Mouse (Mus musculus): ENCODE measurements at regions not wholly inside any gene's neighbourhood (a gene's known extent, or its start where the extent isn't known, plus 50 kb on each side); places are given as distances from the start of the nearest gene placed in this dataset.

DNA sequence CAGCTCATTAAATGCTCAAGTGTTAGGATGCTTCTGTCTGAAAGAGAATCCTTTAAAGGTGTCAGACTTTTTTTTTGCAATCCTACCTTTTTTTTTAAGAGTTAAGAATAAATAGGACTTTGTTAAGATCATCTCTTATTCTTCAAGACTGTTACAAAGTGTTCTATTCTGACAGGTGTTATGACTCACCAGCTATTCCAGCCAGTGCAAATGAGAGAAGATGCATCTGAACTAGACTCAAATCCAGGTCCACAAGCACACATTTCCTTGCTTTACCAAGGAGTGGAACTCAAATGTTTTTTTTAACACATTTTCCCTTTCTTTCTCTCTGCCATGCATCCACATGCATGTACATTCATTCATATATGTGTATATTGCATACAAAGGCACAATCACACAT is 98.4 kb upstream of the Atp10a start:
- H3K9ac ChIP-seq (replicated peaks; ENCODE audit: low read length): no peak overlapping the region
- no peak overlapping the region for H3K4me2 ChIP-seq (ENCODE audit: low read depth, low read length)
- ATAC-seq (replicated peaks; ENCODE audit: insufficient number of reproducible peaks, low FRiP score, low TSS enrichment, low read depth) (no peak), DNase-seq (ENCODE audit: low spot score) (no peak)
- H3K4me3 ChIP-seq (ENCODE audit: low read depth, low read length): no peak overlapping the region
- H3K36me3 ChIP-seq (replicated peaks; ENCODE audit: control insufficient read depth, insufficient read depth, low read depth, low read length): no peaks in the 10 kb centered on the region
- no peaks in the 10 kb centered on the region for H3K27me3 ChIP-seq (ENCODE audit: control insufficient read depth, insufficient read depth, low read length)
- H3K9me3 ChIP-seq (replicated peaks; ENCODE audit: control insufficient read depth, low read length): no peaks in the 10 kb centered on the region
- no peak overlapping the region for H3K27ac ChIP-seq (replicated peaks; ENCODE audit: low read depth, low read length)
- H3K4me1 ChIP-seq (ENCODE audit: control insufficient read depth, insufficient read depth, low read length): no peaks in the 10 kb centered on the region

DNA sequence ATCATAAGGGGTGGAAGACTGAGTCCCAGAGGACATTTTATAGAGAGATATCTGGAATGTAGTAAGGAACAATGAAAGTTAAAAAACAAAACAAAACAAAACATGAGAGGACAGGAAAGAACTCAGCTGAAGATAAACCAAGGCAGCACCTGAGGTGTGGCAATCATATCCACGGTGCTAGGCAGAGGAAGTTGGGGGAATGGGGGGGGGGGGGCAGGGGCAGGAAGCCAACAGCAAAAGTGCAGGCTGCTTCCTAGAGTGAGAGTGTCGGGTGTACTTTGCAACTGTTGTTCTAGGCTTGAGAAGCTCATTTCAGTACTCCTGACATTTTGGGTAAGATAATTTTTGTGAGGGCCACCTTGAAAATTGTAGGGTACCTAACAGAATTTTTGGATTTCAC is 87.2 kb upstream of the Atp10a start:
- DNase-seq (ENCODE audit: low spot score): no peak
- Histone ChIP-seq H3K27me3 (ENCODE audit: control insufficient read depth, insufficient read depth, low read length) (no peaks in the 10 kb centered on the region), H3K9ac (replicated peaks; ENCODE audit: low read length) (no peak overlapping the region)

DNA sequence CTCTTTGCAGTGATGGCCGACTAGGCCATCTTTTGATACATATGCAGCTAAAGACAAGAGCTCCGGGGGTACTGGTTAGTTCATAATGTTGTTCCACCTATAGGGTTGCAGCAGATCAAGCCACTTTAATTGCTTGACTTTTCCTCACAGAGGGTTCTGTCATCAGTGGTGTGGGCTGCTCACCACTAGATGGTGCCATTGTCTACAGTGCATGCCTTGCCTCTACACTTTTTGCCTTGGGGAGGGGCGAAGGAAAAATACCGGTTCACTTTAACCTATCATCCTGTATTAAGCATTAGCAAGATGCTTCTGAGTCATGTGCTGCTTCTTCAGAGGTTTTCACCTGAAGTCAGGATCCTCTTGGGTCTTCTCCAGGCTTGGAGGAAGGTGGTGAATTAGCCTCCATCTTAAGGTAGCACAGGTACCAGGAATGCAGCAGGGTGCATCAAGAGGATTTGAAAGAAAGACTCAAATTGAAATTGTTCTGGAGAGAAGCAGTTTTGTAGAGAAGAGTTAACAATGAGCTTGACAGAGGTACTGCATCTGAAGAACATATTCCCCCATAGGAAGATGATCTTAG is 71.6 kb upstream of the Atp10a start:
- no peak for ATAC-seq (replicated peaks; ENCODE audit: insufficient number of reproducible peaks, low FRiP score, low TSS enrichment, low read depth)
- no peak overlapping the region for H3K27ac ChIP-seq (replicated peaks; ENCODE audit: low read depth, low read length)

More for the DNA sequence above, 87.2 kb upstream of the Atp10a start:
- Histone ChIP-seq H3K36me3 (replicated peaks; ENCODE audit: control insufficient read depth, insufficient read depth, low read depth, low read length) (no peaks in the 10 kb centered on the region), H3K27ac (replicated peaks; ENCODE audit: low read depth, low read length) (no peak overlapping the region), H3K4me3 (ENCODE audit: low read depth, low read length) (no peak overlapping the region), H3K9me3 (replicated peaks; ENCODE audit: control insufficient read depth, low read length) (no peaks in the 10 kb centered on the region), H3K4me1 (ENCODE audit: control insufficient read depth, insufficient read depth, low read length) (no peaks in the 10 kb centered on the region), H3K4me2 (ENCODE audit: low read depth, low read length) (no peak overlapping the region)
- WGBS: 39% methylated on average over 2 of the region's 2 CpGs
- ATAC-seq (replicated peaks; ENCODE audit: insufficient number of reproducible peaks, low FRiP score, low TSS enrichment, low read depth): no peak

DNA sequence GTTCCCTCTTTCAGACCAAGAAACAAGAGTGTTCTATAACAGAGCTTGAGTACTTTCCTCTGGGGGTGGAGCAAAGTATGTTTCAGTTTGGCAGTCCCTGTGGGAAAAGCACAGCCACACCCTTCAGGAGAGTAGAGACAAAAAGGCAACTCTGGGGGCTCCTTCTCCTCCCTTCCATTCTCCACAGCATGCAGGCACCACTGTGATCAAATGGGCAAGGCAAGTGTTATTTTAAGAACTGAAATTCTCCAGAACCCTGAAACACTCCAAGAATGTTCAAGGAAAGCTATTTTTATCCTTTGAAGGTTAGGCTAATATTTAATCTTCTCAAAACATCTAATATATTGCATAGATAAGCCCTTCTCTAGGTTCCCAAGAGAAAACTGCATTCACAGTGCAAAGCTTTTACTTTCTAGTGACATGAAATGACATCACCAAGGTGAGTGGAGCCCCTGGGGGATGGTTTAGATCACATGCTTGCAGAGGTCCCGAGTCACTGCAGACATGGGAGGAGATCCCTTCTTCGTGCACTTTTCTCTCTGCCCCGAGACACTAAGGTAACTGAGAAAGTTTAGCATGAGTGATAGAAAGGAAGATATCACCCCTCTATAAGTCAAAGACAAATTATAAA is 70.2 kb upstream of the Atp10a start:
- 75% methylated on average over 3 of the region's 3 CpGs for WGBS

More for the DNA sequence above, 71.6 kb upstream of the Atp10a start:
- WGBS: 17% methylated on average over 4 of the region's 4 CpGs
- H3K4me1 ChIP-seq (ENCODE audit: control insufficient read depth, insufficient read depth, low read length): no peaks in the 10 kb centered on the region
- no peaks in the 10 kb centered on the region for H3K36me3 ChIP-seq (replicated peaks; ENCODE audit: control insufficient read depth, insufficient read depth, low read depth, low read length)
- H3K4me3 ChIP-seq (ENCODE audit: low read depth, low read length): no peak overlapping the region
- peak; percentile 65 for DNase-seq (ENCODE audit: low spot score)
- H3K4me2 ChIP-seq (ENCODE audit: low read depth, low read length): no peak overlapping the region
- H3K9ac ChIP-seq (replicated peaks; ENCODE audit: low read length): no peak overlapping the region
- no peaks in the 10 kb centered on the region for H3K27me3 ChIP-seq (ENCODE audit: control insufficient read depth, insufficient read depth, low read length)
- no peaks in the 10 kb centered on the region for H3K9me3 ChIP-seq (replicated peaks; ENCODE audit: control insufficient read depth, low read length)

DNA sequence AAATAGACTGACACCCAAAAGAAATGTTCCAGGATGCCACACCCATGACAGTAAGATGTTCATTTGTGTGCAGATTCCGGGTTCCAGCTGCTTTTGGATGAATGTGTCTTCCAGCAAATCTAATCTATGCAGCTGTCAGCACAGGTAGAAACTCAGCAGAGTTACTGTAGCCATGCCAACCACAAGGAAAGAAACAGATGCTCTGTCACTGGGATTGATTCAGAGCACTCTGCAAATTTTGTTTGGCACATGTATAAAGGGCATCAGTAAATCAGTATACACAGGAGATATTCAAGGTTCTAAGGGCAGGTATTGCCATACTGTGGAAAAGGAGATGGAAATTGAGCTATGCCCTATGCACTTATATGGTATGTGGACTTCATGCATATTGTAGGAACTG is 60.0 kb upstream of the Atp10a start:
- no peaks in the 10 kb centered on the region for H3K9me3 ChIP-seq (replicated peaks; ENCODE audit: control insufficient read depth, low read length)
- no peaks in the 10 kb centered on the region for H3K4me1 ChIP-seq (ENCODE audit: control insufficient read depth, insufficient read depth, low read length)
- DNase-seq (ENCODE audit: low spot score) (no peak), ATAC-seq (replicated peaks; ENCODE audit: insufficient number of reproducible peaks, low FRiP score, low TSS enrichment, low read depth) (no peak)
- no peak overlapping the region for H3K4me2 ChIP-seq (ENCODE audit: low read depth, low read length)
- H3K36me3 ChIP-seq (replicated peaks; ENCODE audit: control insufficient read depth, insufficient read depth, low read depth, low read length): no peaks in the 10 kb centered on the region
- no peaks in the 10 kb centered on the region for H3K27me3 ChIP-seq (ENCODE audit: control insufficient read depth, insufficient read depth, low read length)
- no peak overlapping the region for H3K9ac ChIP-seq (replicated peaks; ENCODE audit: low read length)
- no peak overlapping the region for H3K27ac ChIP-seq (replicated peaks; ENCODE audit: low read depth, low read length)
- 58% methylated on average over 1 of the region's 1 CpGs for WGBS
- H3K4me3 ChIP-seq (ENCODE audit: low read depth, low read length): no peak overlapping the region

More for the DNA sequence above, 70.2 kb upstream of the Atp10a start:
- no peak overlapping the region for H3K4me3 ChIP-seq (ENCODE audit: low read depth, low read length)
- H3K27me3 ChIP-seq (ENCODE audit: control insufficient read depth, insufficient read depth, low read length): no peaks in the 10 kb centered on the region
- no peak overlapping the region for H3K9ac ChIP-seq (replicated peaks; ENCODE audit: low read length)
- H3K9me3 ChIP-seq (replicated peaks; ENCODE audit: control insufficient read depth, low read length): no peaks in the 10 kb centered on the region
- no peak overlapping the region for H3K27ac ChIP-seq (replicated peaks; ENCODE audit: low read depth, low read length)
- no peaks in the 10 kb centered on the region for H3K36me3 ChIP-seq (replicated peaks; ENCODE audit: control insufficient read depth, insufficient read depth, low read depth, low read length)
- no peaks in the 10 kb centered on the region for H3K4me1 ChIP-seq (ENCODE audit: control insufficient read depth, insufficient read depth, low read length)
- no peak overlapping the region for H3K4me2 ChIP-seq (ENCODE audit: low read depth, low read length)
- ATAC-seq (replicated peaks; ENCODE audit: insufficient number of reproducible peaks, low FRiP score, low TSS enrichment, low read depth) (no peak), DNase-seq (ENCODE audit: low spot score) (no peak)
